Mouse (Mus musculus) gastrocnemius, adult 8-10 months (tissue): ENCODE data around the gene Pamr1. TPM values are rescaled to one million over a fixed set of nuclear protein-coding genes. Genes with fewer than 3 reads are reported as not detected.

ENCODE experiments used
- DNase-seq, 2 experiments: peaks; one replicate each; pipeline ENCODE4 v3.0.0; 2022; ENCODE audit warnings: low spot score in 2 of 2
- total RNA-seq, 4 experiments: library from RNA; stranded (reverse); gene quantifications; 2 replicates each; pipeline ENCODE4 v1.2.4; 2022

The Pamr1 gene
- total RNA-seq, 4 experiments from 2014 or later: 6.7 to 14.8 (median 8.5) TPM

- DNase-seq: no peak
Measured at GRCm38 (mm10) chr2:102659521-102659830, 109.7 kb downstream of the Pamr1 start.

GRCm38 (mm10) chr2:102661052-102661451, 111.2 kb downstream of the Pamr1 start:
- DNase-seq: no peak

GRCm38 (mm10) chr2:102662911-102663310, 113.1 kb downstream of the Pamr1 start:
- DNase-seq: no peak

- no peak for DNase-seq
Measured at GRCm38 (mm10) chr2:102663339-102663738, 113.5 kb downstream of the Pamr1 start.

GRCm38 (mm10) chr2:102663865-102664264, 114.1 kb downstream of the Pamr1 start:
- DNase-seq: no peak

GRCm38 (mm10) chr2:102667981-102668380, 118.2 kb downstream of the Pamr1 start:
- DNase-seq: no peak

GRCm38 (mm10) chr2:102669580-102669979, 119.8 kb downstream of the Pamr1 start:
- DNase-seq: no peak

- no peak for DNase-seq
Measured at GRCm38 (mm10) chr2:102674582-102674981, 124.8 kb downstream of the Pamr1 start.

GRCm38 (mm10) chr2:102675275-102675674, 125.5 kb downstream of the Pamr1 start:
- DNase-seq: peak; percentile 30 to 43

- DNase-seq: no peak
Measured at GRCm38 (mm10) chr2:102676716-102677312, 127.0 kb downstream of the Pamr1 start.

- DNase-seq: no peak
Measured at GRCm38 (mm10) chr2:102677400-102677799, 127.6 kb downstream of the Pamr1 start.

- no peak for DNase-seq
Measured at GRCm38 (mm10) chr2:102681351-102681750, 131.5 kb downstream of the Pamr1 start.

- DNase-seq: peak in 1 of 2 experiments; percentile 10
Measured at GRCm38 (mm10) chr2:102682168-102682567, 132.4 kb downstream of the Pamr1 start.

GRCm38 (mm10) chr2:102685371-102686107, 135.7 kb downstream of the Pamr1 start:
- DNase-seq: no peak

GRCm38 (mm10) chr2:102686108-102686450, 136.3 kb downstream of the Pamr1 start:
- DNase-seq: no peak

Other genes with a start within 250 kb of the Pamr1 start
- gene Trim44, start 142.2 kb upstream of the Pamr1 start, total RNA-seq: 10 to 100 TPM; 11.9 to 16.5 (median 14.8) TPM
- gene Fjx1, start 97.5 kb upstream of the Pamr1 start, total RNA-seq: under 1 TPM; 0.07 to 0.63 (median 0.42) TPM
- gene Slc1a2, start 108.6 kb downstream of the Pamr1 start, total RNA-seq: 1 to 10 TPM in 1 of 4 experiments, under 1 TPM in 3; 0.44 to 2.0 (median 0.51) TPM